Mouse (Mus musculus) testis, adult 2 months (tissue): ENCODE measurements at regions not wholly inside any gene's neighbourhood (a gene's known extent, or its start where the extent isn't known, plus 50 kb on each side); places are given as distances from the start of the nearest gene placed in this dataset.

ENCODE experiments used
- CTCF ChIP-seq: fragments of 200-500 bp; IDR thresholded peaks from 2 replicates; pipeline ENCODE4 v1.5.1; 2012; ENCODE audit warnings: low read depth, mild to moderate bottlenecking, inconsistent platforms, low read length, moderate library complexity; ENCODE audit not compliant: control insufficient read depth, insufficient read depth, insufficient replicate concordance
- POLR2A ChIP-seq: fragments of 200-500 bp; IDR thresholded peaks from 2 replicates; pipeline ENCODE4 v1.6.1; 2012; ENCODE audit warnings: low read depth, mild to moderate bottlenecking, inconsistent platforms, low read length, moderate library complexity; ENCODE audit not compliant: control insufficient read depth

- TF ChIP-seq CTCF (no peak), POLR2A (no peak)
Measured at GRCm38 (mm10) chr10:104686669-104687068, 492.8 kb downstream of the Gm4340 start.
